Mouse (Mus musculus) kidney, postnatal 0 days (tissue): ENCODE measurements around the gene Dysf. TPM values are rescaled to one million over a fixed set of nuclear protein-coding genes. Genes with fewer than 3 reads are reported as not detected.

Experiments used
- ATAC-seq: fragments of 200-750 bp; cut with Nextera tagmentation; replicated peaks from 2 replicates; pipeline ENCODE4 v1.8.0; 2017; ENCODE audit warnings: low read depth, moderate number of reproducible peaks, moderate TSS enrichment, moderate library complexity; ENCODE audit not compliant: low FRiP score
- DNase-seq: peaks from one replicate; pipeline ENCODE4 v3.0.0-alpha.2; 2016; ENCODE audit warnings: low spot score
- H3K27ac ChIP-seq: fragments of 300-500 bp; sonication (generic); 2 replicates; pipeline ENCODE4 v1.5.1; 2014; ENCODE audit warnings: mild to moderate bottlenecking
- H3K27me3 ChIP-seq: fragments of 300-500 bp; sonication (generic); 2 replicates; pipeline ENCODE4 v1.6.1; 2014; ENCODE audit warnings: low read length, mixed read lengths; ENCODE audit not compliant: insufficient read depth
- H3K36me3 ChIP-seq: fragments of 300-500 bp; sonication (generic); 2 replicates; pipeline ENCODE4 v1.6.1; 2014; ENCODE audit warnings: low read length, mixed read lengths; ENCODE audit not compliant: insufficient read depth
- H3K4me1 ChIP-seq: fragments of 300-500 bp; sonication (generic); replicated peaks from 2 replicates; pipeline ENCODE4 v1.6.1; 2014; ENCODE audit warnings: antibody characterized with exemption, low read length, mixed read lengths; ENCODE audit not compliant: insufficient read depth
- H3K4me2 ChIP-seq: fragments of 300-500 bp; sonication (generic); 2 replicates; pipeline ENCODE4 v1.6.1; 2014; ENCODE audit warnings: mild to moderate bottlenecking, low read length, moderate library complexity, mixed read lengths
- H3K4me3 ChIP-seq: fragments of 300-500 bp; sonication (generic); replicated peaks from 2 replicates; pipeline ENCODE4 v1.5.1; 2014; ENCODE audit warnings: low read depth, low read length
- H3K9ac ChIP-seq: fragments of 300-500 bp; sonication (generic); 2 replicates; pipeline ENCODE4 v1.6.1; 2014; ENCODE audit warnings: low read depth, low read length
- H3K9me3 ChIP-seq: fragments of 300-500 bp; sonication (generic); replicated peaks from 2 replicates; pipeline ENCODE4 v1.6.1; 2016; ENCODE audit warnings: low read length, inconsistent platforms, mixed read lengths
- CTCF ChIP-seq: IDR thresholded peaks from 2 replicates; pipeline ENCODE4 v1.5.1; 2016; ENCODE audit warnings: antibody characterized with exemption, low read depth, mild to moderate bottlenecking, moderate library complexity
- WGBS: fragments of 180-500 bp; shearing (Covaris S2); extraction: QIAGEN DNeasy Blood & Tissue Kit; methylation state at CpG from one replicate; pipeline ENCODE4 v1.1.7; 2014; 5-methylcytosine and 5-hydroxymethylcytosine counted together
- polyA plus RNA-seq: library from polyadenylated mRNA; unstranded; fragments of >200 nt; fragmentation: Nextera tagmentation; extraction: Ambion mirVana; gene quantifications from 2 replicates; pipeline ENCODE4 v1.2.1, GENCODE M21; 2015

Gene Dysf
- polyA plus RNA-seq, 1 experiment from 2014 or later = 12.0 TPM

- Histone ChIP-seq H3K27me3 (peaks cover 25% of the 10 kb centered on the region), H3K4me3 (no peak overlapping the region), H3K9me3 (no peaks in the 10 kb centered on the region), H3K36me3 (no peaks in the 10 kb centered on the region), H3K4me2 (peak overlapping the region; percentile 23), H3K4me1 (0 out of 2 replicates have a peak, but pooled peaks cover 9% of the 10 kb centered on the region), H3K9ac (no peak overlapping the region), H3K27ac (no peak overlapping the region)
- WGBS = 17% methylated on average over 15 of the region's 15 CpGs
- 0 out of 2 replicates have a peak, but pooled peaks have one; percentile 26 for ATAC-seq
- no peak for TF ChIP-seq CTCF
- no peak for DNase-seq
Observed at GRCm38 (mm10) chr6:84102002-84102401, 93.6 kb downstream of the Dysf start.

DNA sequence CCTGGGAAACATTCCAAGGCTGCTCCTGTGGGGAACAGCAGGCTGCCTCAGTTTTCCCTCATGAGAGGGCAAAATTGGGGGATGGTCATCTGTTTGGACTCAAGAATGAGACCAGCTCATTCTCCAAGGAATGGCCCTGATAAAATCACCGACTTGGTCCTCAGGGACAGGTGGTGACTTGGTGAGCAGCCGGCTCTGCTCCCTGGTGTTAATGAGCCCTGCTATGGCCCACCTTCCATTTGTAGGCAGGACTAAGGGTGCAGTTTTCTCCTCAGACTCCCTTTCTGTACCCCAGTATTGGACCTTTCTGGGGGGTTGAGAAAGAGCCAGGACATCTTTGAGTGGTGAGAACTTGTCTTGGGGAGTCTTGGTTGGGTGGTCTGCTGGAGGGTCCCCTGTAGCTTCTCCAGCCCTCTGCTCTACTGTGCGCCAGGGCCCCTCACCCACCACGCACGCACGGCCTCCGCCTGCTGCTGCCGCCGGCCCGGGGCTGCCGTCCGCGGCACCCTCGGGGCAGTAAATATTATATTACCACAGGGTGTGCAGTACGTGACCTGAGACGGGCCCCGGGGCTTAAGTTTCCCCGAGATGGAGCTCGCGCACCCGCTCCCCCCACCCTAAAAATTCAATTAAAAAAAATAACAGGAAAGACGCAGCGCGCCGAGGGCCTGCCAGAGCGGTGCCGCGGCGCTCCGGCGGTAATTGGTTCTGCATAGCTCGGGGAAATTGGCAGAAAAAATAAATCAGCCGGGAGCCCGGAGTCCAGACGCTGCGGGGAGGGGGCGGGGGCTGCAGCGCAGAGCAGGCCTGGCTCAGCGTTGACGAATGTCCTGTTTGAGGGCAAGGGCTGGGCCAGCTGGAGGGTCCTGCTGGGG is 97.0 kb downstream of the Dysf start:
- Histone ChIP-seq H3K36me3 (no peaks in the 10 kb centered on the region), H3K4me2 (peak overlapping the region; percentile 64), H3K27ac (no peak overlapping the region), H3K27me3 (peaks cover 29% of the 10 kb centered on the region), H3K4me3 (peak overlapping the region; percentile 26), H3K9me3 (no peaks in the 10 kb centered on the region), H3K9ac (no peak overlapping the region), H3K4me1 (0 out of 2 replicates have a peak, but pooled peaks cover 9% of the 10 kb centered on the region)
- 9% methylated on average over 40 of the region's 40 CpGs for WGBS
- DNase-seq (peak; percentile 38), ATAC-seq (peak; percentile 45)
- no peak for TF ChIP-seq CTCF

DNA sequence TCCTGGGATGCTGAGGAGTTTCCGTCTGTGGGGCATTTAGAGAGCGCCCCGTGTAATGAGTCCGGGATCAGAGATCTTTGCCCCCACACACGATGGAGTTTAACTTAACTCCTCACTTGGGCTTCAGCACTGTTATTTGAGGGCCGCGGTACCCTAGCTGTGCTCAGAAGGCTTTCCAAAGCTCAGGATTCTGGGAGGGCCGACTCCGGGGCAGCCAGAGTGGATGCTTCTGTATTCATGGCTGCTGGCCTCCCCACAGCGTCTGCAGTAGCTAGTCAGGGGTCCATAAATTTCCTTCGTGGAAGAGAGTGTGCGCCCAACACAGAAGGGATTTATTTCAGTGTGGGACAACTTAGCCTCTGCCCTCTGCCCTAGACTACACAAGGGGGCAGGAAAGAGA is 97.7 kb downstream of the Dysf start:
- no peak for TF ChIP-seq CTCF
- H3K4me3 ChIP-seq = peak overlapping the region; percentile 26
- ATAC-seq = no peak
- H3K9ac ChIP-seq = no peak overlapping the region
- peak overlapping the region; percentile 64 for H3K4me2 ChIP-seq
- peaks cover 23% of the 10 kb centered on the region for H3K27me3 ChIP-seq
- H3K36me3 ChIP-seq = no peaks in the 10 kb centered on the region
- peak; percentile 27 for DNase-seq
- 15% methylated on average over 12 of the region's 12 CpGs for WGBS
- H3K4me1 ChIP-seq = 0 out of 2 replicates have a peak, but pooled peaks cover 9% of the 10 kb centered on the region
- no peak overlapping the region for H3K27ac ChIP-seq
- no peaks in the 10 kb centered on the region for H3K9me3 ChIP-seq

GRCm38 (mm10) chr6:84110377-84110776 is 102.0 kb downstream of the Dysf start:
- H3K9me3 ChIP-seq = no peaks in the 10 kb centered on the region
- H3K27me3 ChIP-seq = peaks cover 7% of the 10 kb centered on the region; the same call in 1 of the 2 replicates
- 66% methylated on average over 6 of the region's 6 CpGs for WGBS
- ATAC-seq (no peak), DNase-seq (no peak)
- no peak for TF ChIP-seq CTCF
- H3K36me3 ChIP-seq = no peaks in the 10 kb centered on the region
- no peak overlapping the region for H3K4me3 ChIP-seq
- no peak overlapping the region for H3K4me2 ChIP-seq
- no peak overlapping the region for H3K9ac ChIP-seq
- H3K27ac ChIP-seq = no peak overlapping the region
- 0 out of 2 replicates have a peak, but pooled peaks cover 8% of the 10 kb centered on the region for H3K4me1 ChIP-seq

DNA sequence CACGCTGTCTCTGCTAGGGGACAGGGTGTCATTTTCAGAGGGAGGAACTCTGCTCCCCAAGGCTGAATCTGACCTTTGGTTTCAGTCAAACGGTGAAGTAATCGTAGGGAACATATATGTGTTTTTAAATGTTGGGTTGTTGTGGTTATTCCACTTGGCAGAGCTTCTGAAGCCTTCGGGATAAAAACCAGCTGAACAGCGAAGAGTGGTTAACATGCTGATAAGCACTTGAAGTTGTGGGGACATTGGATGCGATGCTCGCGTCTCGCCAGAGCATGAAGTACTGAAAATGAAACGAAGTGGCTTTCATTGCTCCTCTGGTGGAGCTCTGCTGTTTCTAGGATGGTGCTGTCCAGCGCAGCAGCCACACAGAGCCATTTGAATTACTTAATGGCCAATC is 102.7 kb downstream of the Dysf start:
- H3K4me2 ChIP-seq = no peak overlapping the region
- H3K9me3 ChIP-seq = no peaks in the 10 kb centered on the region
- no peak for TF ChIP-seq CTCF
- DNase-seq (no peak), ATAC-seq (no peak)
- H3K27ac ChIP-seq = no peak overlapping the region
- 62% methylated on average over 11 of the region's 11 CpGs for WGBS
- 0 out of 2 replicates have a peak, but pooled peaks cover under 1% of the 10 kb centered on the region for H3K4me1 ChIP-seq
- no peak overlapping the region for H3K9ac ChIP-seq
- no peak overlapping the region for H3K4me3 ChIP-seq
- peaks cover 7% of the 10 kb centered on the region; the same call in 1 of the 2 replicates for H3K27me3 ChIP-seq
- H3K36me3 ChIP-seq = no peaks in the 10 kb centered on the region

DNA sequence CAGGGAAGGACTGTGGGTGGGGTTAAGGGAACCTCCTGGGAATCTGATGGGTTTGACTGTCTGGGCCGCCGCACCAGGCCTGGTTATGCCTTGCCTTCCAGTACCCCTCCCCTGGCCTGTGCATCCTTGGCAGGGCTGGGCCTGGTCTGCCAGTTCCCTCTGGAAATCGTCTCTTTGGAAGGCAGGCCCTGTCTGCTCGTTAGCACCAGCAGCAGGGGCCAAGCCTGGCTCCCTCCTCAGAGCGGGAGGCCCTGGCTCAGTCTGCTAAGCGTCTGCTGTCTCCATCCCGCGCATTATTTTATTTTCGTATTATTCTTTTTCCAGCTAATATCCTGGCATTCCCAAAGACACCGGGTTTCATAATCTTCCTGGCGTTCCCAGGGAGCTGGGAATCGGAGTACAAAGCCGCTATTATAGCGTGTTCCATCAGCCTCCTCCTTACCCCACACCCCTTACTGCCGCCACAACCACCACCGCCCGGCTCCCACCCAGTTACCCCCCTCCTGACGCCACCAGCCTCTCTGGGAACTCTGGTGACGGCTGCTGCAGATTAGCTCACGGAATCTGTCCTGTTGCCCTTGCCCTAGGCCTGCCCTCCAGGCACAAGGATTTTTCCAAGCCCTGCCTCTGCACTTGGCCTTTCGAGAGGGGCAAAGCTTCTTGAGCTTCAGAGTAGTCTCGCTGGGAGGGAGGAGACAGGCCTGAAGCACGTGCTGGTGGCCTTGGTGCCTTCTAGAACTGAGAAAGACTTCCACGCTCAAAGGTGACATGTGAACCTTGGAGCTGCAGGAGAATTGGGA is 111.5 kb downstream of the Dysf start:
- no peak for TF ChIP-seq CTCF
- H3K36me3 ChIP-seq = no peaks in the 10 kb centered on the region
- ATAC-seq (no peak), DNase-seq (no peak)
- H3K9ac ChIP-seq = no peak overlapping the region
- no peak overlapping the region for H3K4me3 ChIP-seq
- no peak overlapping the region for H3K27ac ChIP-seq
- H3K9me3 ChIP-seq = no peaks in the 10 kb centered on the region
- H3K27me3 ChIP-seq = no peaks in the 10 kb centered on the region
- WGBS = 78% methylated on average over 24 of the region's 24 CpGs
- H3K4me2 ChIP-seq = no peak overlapping the region
- H3K4me1 ChIP-seq = no peaks in the 10 kb centered on the region
